ENCODE assay signal across 16 mouse cellular contexts in genomic region chr11:58499290-58499689, GRCm38 (mm10). TPM values are rescaled to one million over a fixed set of nuclear protein-coding genes. Genes with fewer than 3 reads are reported as not detected.
A peak's percentile ranks its signal among the peaks of the same experiment; 100 is the strongest.
DNase-seq lines count a peak whose midpoint lies in the region; ATAC-seq and TF ChIP-seq lines count a peak whose summit lies in the region.
"Had no signal": no experiment of that assay in that cellular context is flagged by ENCODE, and none has a peak within 500 bp of the region (broad histone marks: within the 10 kb centered on the region; RNA-seq: fewer than 3 reads in every experiment).

No protein-coding gene starts in this region.

- no peak overlapping the region for H3K4me2 ChIP-seq in embryonic facial prominence, embryonic 14.5 days (ENCODE audit: low read depth, low read length)

- ATAC-seq in frontal cortex, adult (ENCODE audit: low TSS enrichment), result 0 out of 2 replicates have a peak, but pooled peaks have one; percentile 59
- ATAC-seq in embryonic facial prominence, embryonic 14.5 days (ENCODE audit: low read depth), result no peak
- ATAC-seq: midbrain, embryonic 16.5 days had no signal

- DNase-seq in frontal cortex, postnatal 10 days (ENCODE audit: low spot score in 2 of 2), result no peak
- no peak for DNase-seq in left cerebral cortex, adult 2 months (ENCODE audit: extremely low spot score in 1 of 2, low spot score in 2 of 2)
- no peak for DNase-seq in left cerebral cortex, adult 18-20 months (ENCODE audit: low spot score in 2 of 2)
- peak; percentile 11 for DNase-seq in MEL (ENCODE audit: low read depth, low spot score)
- DNase-seq in embryonic facial prominence, embryonic 14.5 days (ENCODE audit: low spot score), result peak; percentile 27
- no peak for DNase-seq in spleen, postnatal 10 days (ENCODE audit: low spot score in 2 of 2)
- DNase-seq in kidney, postnatal 10 days, result no peak
- DNase-seq: cerebellum, adult 9-11 months; left cerebral cortex, postnatal 4 days; lung, postnatal 10 days had no signal

- intact Hi-C loops in left cerebral cortex, adult 2 months (cut with DNase I), result loop anchor here (1.0 to 5.0 kb wide), 4 partner anchors 97 to 320 kb away; no protein-coding TSS in a partner anchor

- H3K27ac ChIP-seq in left cerebral cortex, adult 2 months, result no peak overlapping the region
- no peak overlapping the region for H3K27ac ChIP-seq in MEL (ENCODE audit: control insufficient read depth, low read depth, low read length)
- no peak overlapping the region for H3K27ac ChIP-seq in embryonic facial prominence, embryonic 14.5 days (replicated peaks; ENCODE audit: low read depth, low read length)

- no peak for TF ChIP-seq EP300 in MEL (IDR thresholded peaks at IDR 0.05; ENCODE audit: low read depth in 1 of 2, low read length in 2 of 2)

- no peak overlapping the region for H3K4me3 ChIP-seq in left cerebral cortex, adult 2 months
- no peak overlapping the region for H3K4me3 ChIP-seq in MEL (ENCODE audit: control insufficient read depth in 1 of 2, insufficient read depth in 1 of 2, low read depth in 2 of 2, low read length in 2 of 2)
- no peak overlapping the region for H3K4me3 ChIP-seq in embryonic facial prominence, embryonic 14.5 days (ENCODE audit: low read depth, low read length)

- 46% methylated on average over 3 of the region's 3 CpGs for WGBS in embryonic facial prominence, embryonic 14.5 days

- TF ChIP-seq CTCF in left cerebral cortex, adult 2 months (IDR thresholded peaks at IDR 0.05), result peak; percentile 60
- peak in 1 of 3 experiments; percentile 49; a peak in 2 of 6 replicates for TF ChIP-seq CTCF in MEL (IDR thresholded peaks at IDR 0.05 in 2 of 3, conservative IDR thresholded peaks at IDR 0.05 in 1 of 3; ENCODE audit: control insufficient read depth in 1 of 3, insufficient read depth in 1 of 3, low read depth in 2 of 3, low read length in 3 of 3, poor library complexity in 1 of 3, severe bottlenecking in 1 of 3)

- no peaks in the 10 kb centered on the region for H3K9me3 ChIP-seq in MEL (replicated peaks; ENCODE audit: insufficient read depth, low read length)
- H3K9me3 ChIP-seq in embryonic facial prominence, embryonic 14.5 days (ENCODE audit: control insufficient read depth, low read length), result no peaks in the 10 kb centered on the region

- no peak for TF ChIP-seq POLR2A in MEL (IDR thresholded peaks at IDR 0.05; ENCODE audit: control insufficient read depth in 1 of 2, insufficient read depth in 1 of 2, low read depth in 1 of 2, low read length in 2 of 2, poor library complexity in 1 of 2)

- H3K36me3 ChIP-seq in MEL (ENCODE audit: control insufficient read depth in 1 of 2, insufficient read depth in 2 of 2, low read length in 2 of 2), result no peaks in the 10 kb centered on the region
- H3K36me3 ChIP-seq in embryonic facial prominence, embryonic 14.5 days (ENCODE audit: control insufficient read depth, insufficient read depth, low read length), result no peaks in the 10 kb centered on the region

- H3K4me1 ChIP-seq in MEL (ENCODE audit: control insufficient read depth in 1 of 2, insufficient read depth in 2 of 2, low read length in 2 of 2), result no peaks in the 10 kb centered on the region
- H3K4me1 ChIP-seq in embryonic facial prominence, embryonic 14.5 days (ENCODE audit: control insufficient read depth, insufficient read depth, low read length), result no peaks in the 10 kb centered on the region

- no peak overlapping the region for H3K9ac ChIP-seq in MEL (ENCODE audit: control insufficient read depth, low read depth, low read length, poor library complexity, severe bottlenecking)
- no peak overlapping the region for H3K9ac ChIP-seq in embryonic facial prominence, embryonic 14.5 days (ENCODE audit: low read depth, low read length)

- peaks cover 4 to 23% of the 10 kb centered on the region in 2 experiments for H3K27me3 ChIP-seq in MEL (ENCODE audit: control insufficient read depth in 1 of 2, insufficient read depth in 2 of 2, low read length in 2 of 2)
- H3K27me3 ChIP-seq in embryonic facial prominence, embryonic 14.5 days (replicated peaks; ENCODE audit: control insufficient read depth, insufficient read depth, low read length), result no peaks in the 10 kb centered on the region

- no peaks in the 10 kb centered on the region for H3K79me2 ChIP-seq in MEL (ENCODE audit: control insufficient read depth, insufficient read depth, low read length, poor library complexity)

- peak; percentile 56 for TF ChIP-seq RAD21 in MEL (IDR thresholded peaks at IDR 0.05; ENCODE audit: low read depth, low read length)

TF ChIP-seq in MEL, 35 proteins besides CTCF, POLR2A, EP300 and RAD21:
- TF ChIP-seq NRF1 (IDR thresholded peaks at IDR 0.05; ENCODE audit: insufficient read depth, low read depth, low read length, poor library complexity, severe bottlenecking) (no peak), ZC3H11A (IDR thresholded peaks at IDR 0.05; ENCODE audit: low read depth, low read length) (0 out of 2 replicates have a peak, but pooled peaks have one; percentile 19), SMC3 (IDR thresholded peaks at IDR 0.05; ENCODE audit: low read depth, low read length) (peak; percentile 60)

RNA-seq across cellular contexts. Expression of gene Olfr331, which starts 3.1 kb away (rescaled TPM):
- total RNA-seq in left cerebral cortex, adult 2 months (2021), result not detected
- total RNA-seq in left cerebral cortex, adult 18-20 months (2021), result not detected
- not detected in 2 replicates for total RNA-seq in MEL (2012; rRNA removed)
- not detected for polyA plus RNA-seq in MEL (2012; ENCODE audit: insufficient read depth in 1 of 2, insufficient read length in 2 of 2, low read depth in 1 of 2, low replicate concordance in 2 of 2, missing spikeins in 1 of 2)
- not detected in 2 replicates for polyA plus RNA-seq in embryonic facial prominence, embryonic 14.5 days (2014; fragmentation: Nextera tagmentation; extraction: Ambion mirVana)
- total RNA-seq: gastrocnemius, adult 8-10 months; left cerebral cortex, postnatal 4 days; neutrophil, adult 5-6 weeks had no signal
- polyA plus RNA-seq: heart, embryonic 16.5 days; kidney, embryonic 16.5 days; midbrain, embryonic 16.5 days had no signal

RNA-seq across cellular contexts. Expression of gene Olfr332, which starts 6.9 kb away (rescaled TPM):
- not detected for total RNA-seq in left cerebral cortex, adult 2 months (2021)
- not detected for total RNA-seq in left cerebral cortex, adult 18-20 months (2021)
- not detected in 2 replicates for total RNA-seq in MEL (2012; rRNA removed)
- polyA plus RNA-seq in MEL (2012; ENCODE audit: insufficient read depth in 1 of 2, insufficient read length in 2 of 2, low read depth in 1 of 2, low replicate concordance in 2 of 2, missing spikeins in 1 of 2), result not detected
- 0.11 and 0.12 TPM in 2 replicates for polyA plus RNA-seq in embryonic facial prominence, embryonic 14.5 days (2014; fragmentation: Nextera tagmentation; extraction: Ambion mirVana)
- total RNA-seq: gastrocnemius, adult 8-10 months; left cerebral cortex, postnatal 4 days; neutrophil, adult 5-6 weeks had no signal
- polyA plus RNA-seq: heart, embryonic 16.5 days; kidney, embryonic 16.5 days; midbrain, embryonic 16.5 days had no signal

RNA-seq across cellular contexts. Expression of gene Olfr330, which starts 35.3 kb away (rescaled TPM):
- not detected for total RNA-seq in left cerebral cortex, adult 2 months (2021)
- not detected for total RNA-seq in left cerebral cortex, adult 18-20 months (2021)
- total RNA-seq in MEL (2012; rRNA removed), result not detected in 2 replicates
- not detected for polyA plus RNA-seq in MEL (2012; ENCODE audit: insufficient read depth in 1 of 2, insufficient read length in 2 of 2, low read depth in 1 of 2, low replicate concordance in 2 of 2, missing spikeins in 1 of 2)
- 0.30 and 0.46 TPM in 2 replicates for polyA plus RNA-seq in embryonic facial prominence, embryonic 14.5 days (2014; fragmentation: Nextera tagmentation; extraction: Ambion mirVana)
- total RNA-seq: gastrocnemius, adult 8-10 months; left cerebral cortex, postnatal 4 days; neutrophil, adult 5-6 weeks had no signal
- polyA plus RNA-seq: heart, embryonic 16.5 days; kidney, embryonic 16.5 days; midbrain, embryonic 16.5 days had no signal

RNA-seq across cellular contexts. Expression of gene Olfr30, which starts 37.2 kb away (rescaled TPM):
- not detected for total RNA-seq in left cerebral cortex, adult 2 months (2021)
- total RNA-seq in left cerebral cortex, adult 18-20 months (2021), result not detected
- total RNA-seq in MEL (2012; rRNA removed), result not detected in 2 replicates
- polyA plus RNA-seq in MEL (2012; ENCODE audit: insufficient read depth in 1 of 2, insufficient read length in 2 of 2, low read depth in 1 of 2, low replicate concordance in 2 of 2, missing spikeins in 1 of 2), result not detected
- polyA plus RNA-seq in embryonic facial prominence, embryonic 14.5 days (2014; fragmentation: Nextera tagmentation; extraction: Ambion mirVana), result 0.13 and 0.15 TPM in 2 replicates
- total RNA-seq: gastrocnemius, adult 8-10 months; left cerebral cortex, postnatal 4 days; neutrophil, adult 5-6 weeks had no signal
- polyA plus RNA-seq: heart, embryonic 16.5 days; kidney, embryonic 16.5 days; midbrain, embryonic 16.5 days had no signal

RNA-seq across cellular contexts. Expression of gene Lypd9, which starts 46.6 kb away (rescaled TPM):
- total RNA-seq in left cerebral cortex, adult 2 months (2021), result not detected
- not detected for total RNA-seq in left cerebral cortex, adult 18-20 months (2021)
- total RNA-seq in MEL (2012; rRNA removed), result not detected in 2 replicates
- not detected for polyA plus RNA-seq in MEL (2012; ENCODE audit: insufficient read depth in 1 of 2, insufficient read length in 2 of 2, low read depth in 1 of 2, low replicate concordance in 2 of 2, missing spikeins in 1 of 2)
- polyA plus RNA-seq in embryonic facial prominence, embryonic 14.5 days (2014; fragmentation: Nextera tagmentation; extraction: Ambion mirVana), result not detected in 2 replicates
- total RNA-seq: gastrocnemius, adult 8-10 months; left cerebral cortex, postnatal 4 days; neutrophil, adult 5-6 weeks had no signal
- polyA plus RNA-seq: heart, embryonic 16.5 days; kidney, embryonic 16.5 days; midbrain, embryonic 16.5 days had no signal

Comparison
In these comparisons a context has a peak if more than half of its experiments do, and no peak if none do; other contexts are left out.
1. DNase-seq: peak in MEL (single experiment) and embryonic facial prominence, embryonic 14.5 days (single experiment); none in frontal cortex, postnatal 10 days (0 of 2), left cerebral cortex, adult 2 months (0 of 2), left cerebral cortex, adult 18-20 months (0 of 2), spleen, postnatal 10 days (0 of 2) and kidney, postnatal 10 days (single experiment).